Mouse (Mus musculus) liver, embryonic 16.5 days (tissue): Measurements from ENCODE around the gene Sez6. TPM values are rescaled to one million over a fixed set of nuclear protein-coding genes. Genes with fewer than 3 reads are reported as not detected.

Experiments
- ATAC-seq: fragments of 200-750 bp; cut with Nextera tagmentation; 2 replicates; pipeline ENCODE4 v1.8.0; 2017; ENCODE audit warnings: low read depth, mild to moderate bottlenecking, moderate number of reproducible peaks, moderate library complexity
- H3K27ac ChIP-seq: fragments of 300-500 bp; sonication (generic); 2 replicates; pipeline ENCODE4 v1.5.1; 2014; ENCODE audit warnings: mild to moderate bottlenecking, low read length
- H3K27me3 ChIP-seq: fragments of 300-500 bp; sonication (generic); 2 replicates; pipeline ENCODE4 v1.6.1; 2014; ENCODE audit warnings: low read depth, low read length, mixed read lengths; ENCODE audit not compliant: control insufficient read depth, insufficient read depth
- H3K36me3 ChIP-seq: fragments of 300-500 bp; sonication (generic); 2 replicates; pipeline ENCODE4 v1.6.1; 2014; ENCODE audit warnings: mild to moderate bottlenecking; ENCODE audit not compliant: control insufficient read depth, insufficient read depth
- H3K4me1 ChIP-seq: fragments of 300-500 bp; sonication (generic); 2 replicates; pipeline ENCODE4 v1.6.1; 2014; ENCODE audit warnings: low read depth, low read length, mixed read lengths; ENCODE audit not compliant: control insufficient read depth
- H3K4me2 ChIP-seq: fragments of 300-500 bp; sonication (generic); 2 replicates; pipeline ENCODE4 v1.6.1; 2014; ENCODE audit warnings: low read depth, low read length, mixed read lengths
- H3K4me3 ChIP-seq: fragments of 300-500 bp; sonication (generic); 2 replicates; pipeline ENCODE4 v1.5.1; 2014; ENCODE audit warnings: low read depth, mild to moderate bottlenecking, low read length
- H3K9ac ChIP-seq: fragments of 300-500 bp; sonication (generic); 2 replicates; pipeline ENCODE4 v1.6.1; 2014; ENCODE audit warnings: low read depth, low read length
- H3K9me3 ChIP-seq: fragments of 300-500 bp; sonication (generic); replicated peaks from 2 replicates; pipeline ENCODE4 v1.6.1; 2016; ENCODE audit warnings: low read length; ENCODE audit not compliant: control insufficient read depth
- WGBS: fragments of 180-500 bp; shearing (Covaris S2); extraction: QIAGEN DNeasy Blood & Tissue Kit; methylation state at CpG from one replicate; pipeline ENCODE4 v1.1.7; 2014; ENCODE audit not compliant: insufficient replicate concordance; 5-methylcytosine and 5-hydroxymethylcytosine counted together
- polyA plus RNA-seq: library from polyadenylated mRNA; unstranded; fragments of >200 nt; fragmentation: Nextera tagmentation; extraction: Ambion mirVana; gene quantifications from 2 replicates; pipeline ENCODE4 v1.2.1, GENCODE M21; 2015

Sez6 gene
- polyA plus RNA-seq, 1 experiment from 2014 or later: 0.17 TPM

- H3K4me1 ChIP-seq: peaks cover 21% of the 10 kb centered on the region
- H3K36me3 ChIP-seq: peaks cover 9% of the 10 kb centered on the region
- WGBS: under 1% methylated on average over 13 of the region's 13 CpGs
- peak overlapping the region; percentile 99 for H3K4me3 ChIP-seq
- H3K4me2 ChIP-seq: peak overlapping the region; percentile 84
- no peaks in the 10 kb centered on the region for H3K27me3 ChIP-seq
- H3K9ac ChIP-seq: peak overlapping the region; percentile 99
- H3K9me3 ChIP-seq: no peaks in the 10 kb centered on the region
- ATAC-seq: no peak
- peak overlapping the region; percentile 87 for H3K27ac ChIP-seq
Observed at GRCm38 (mm10) chr11:77984836-77985231, 54.2 kb downstream of the Sez6 start.

DNA sequence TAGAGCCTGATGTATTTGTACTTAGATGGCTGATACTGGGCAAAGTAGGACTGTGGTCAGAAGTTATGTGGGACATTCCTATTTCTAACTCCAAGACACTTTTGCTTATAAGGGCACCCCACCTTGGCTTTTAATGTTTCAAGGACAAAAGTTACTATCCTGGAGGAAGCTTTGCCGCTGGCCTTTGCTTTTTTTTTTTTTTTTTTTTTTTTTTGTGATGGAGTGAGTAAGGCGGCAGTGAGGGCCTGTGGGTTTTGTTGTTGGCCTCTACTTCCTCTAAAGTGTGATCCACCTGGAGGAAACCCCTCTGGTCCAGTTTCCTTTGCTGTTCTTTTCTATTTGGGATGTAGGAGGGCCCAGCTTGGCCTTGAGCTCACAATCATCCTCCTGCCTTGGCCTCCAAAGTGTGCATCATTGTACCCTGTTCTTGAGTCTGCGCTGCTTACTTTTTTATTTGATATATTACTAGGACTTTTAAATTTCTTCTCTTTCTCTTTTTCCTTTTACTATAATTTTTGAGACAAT lies 55.0 kb downstream of the Sez6 start:
- peaks cover 9% of the 10 kb centered on the region for H3K36me3 ChIP-seq
- WGBS: 74% methylated on average over 3 of the region's 3 CpGs
- peak overlapping the region; percentile 99 for H3K4me3 ChIP-seq
- ATAC-seq: no peak
- H3K9ac ChIP-seq: peak overlapping the region; percentile 99
- no peaks in the 10 kb centered on the region for H3K9me3 ChIP-seq
- no peaks in the 10 kb centered on the region for H3K27me3 ChIP-seq
- peaks cover 19% of the 10 kb centered on the region for H3K4me1 ChIP-seq
- H3K4me2 ChIP-seq: peak overlapping the region; percentile 84
- no peak overlapping the region for H3K27ac ChIP-seq

GRCm38 (mm10) chr11:77989071-77989690 lies 58.6 kb downstream of the Sez6 start:
- Histone ChIP-seq H3K9me3 (no peaks in the 10 kb centered on the region), H3K4me3 (no peak overlapping the region), H3K27ac (no peak overlapping the region), H3K4me1 (peaks cover 11% of the 10 kb centered on the region), H3K4me2 (no peak overlapping the region), H3K27me3 (no peaks in the 10 kb centered on the region), H3K9ac (no peak overlapping the region), H3K36me3 (peaks cover 12% of the 10 kb centered on the region)
- WGBS: 83% methylated on average over 13 of the region's 13 CpGs
- ATAC-seq: no peak

GRCm38 (mm10) chr11:77995556-77995955 lies 65.0 kb downstream of the Sez6 start:
- Histone ChIP-seq H3K36me3 (peaks cover 7% of the 10 kb centered on the region; the same call in 1 of the 2 replicates), H3K27me3 (no peaks in the 10 kb centered on the region), H3K4me1 (no peaks in the 10 kb centered on the region), H3K4me3 (no peak overlapping the region), H3K9ac (no peak overlapping the region), H3K9me3 (no peaks in the 10 kb centered on the region), H3K4me2 (no peak overlapping the region), H3K27ac (no peak overlapping the region)
- 74% methylated on average over 1 of the region's 1 CpGs for WGBS
- ATAC-seq: no peak

DNA sequence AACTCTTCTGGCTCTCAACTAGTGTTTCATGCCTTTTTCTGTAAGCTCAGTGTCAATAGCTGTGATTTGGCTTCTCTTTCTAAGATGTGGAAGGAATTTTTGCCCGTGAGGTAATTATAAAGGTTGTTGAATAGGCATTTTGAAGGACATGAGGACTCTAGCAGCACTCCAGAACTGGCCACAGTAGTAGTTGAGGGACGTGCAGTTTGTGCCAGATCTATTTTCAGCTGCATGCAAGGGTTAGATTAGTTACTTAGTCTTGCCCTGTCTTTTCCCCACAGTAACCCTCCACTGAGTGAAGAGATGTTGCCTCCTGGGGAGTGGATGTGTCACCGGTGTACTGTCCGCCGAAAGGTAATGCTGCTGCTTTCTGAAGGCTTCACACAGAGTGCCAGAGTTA lies 75.8 kb downstream of the Sez6 start:
- no peak for ATAC-seq
- Histone ChIP-seq H3K9ac (no peak overlapping the region), H3K9me3 (no peaks in the 10 kb centered on the region), H3K4me2 (no peak overlapping the region), H3K4me3 (no peak overlapping the region), H3K36me3 (peaks cover 37% of the 10 kb centered on the region), H3K27me3 (no peaks in the 10 kb centered on the region), H3K4me1 (no peaks in the 10 kb centered on the region), H3K27ac (no peak overlapping the region)
- WGBS: 83% methylated on average over 5 of the region's 5 CpGs

GRCm38 (mm10) chr11:78019676-78020075 lies 89.1 kb downstream of the Sez6 start:
- 16% methylated on average over 4 of the region's 4 CpGs for WGBS
- H3K9ac ChIP-seq: no peak overlapping the region
- ATAC-seq: no peak
- no peaks in the 10 kb centered on the region for H3K4me1 ChIP-seq
- no peaks in the 10 kb centered on the region for H3K9me3 ChIP-seq
- H3K4me3 ChIP-seq: no peak overlapping the region
- no peaks in the 10 kb centered on the region for H3K27me3 ChIP-seq
- H3K36me3 ChIP-seq: peaks cover 75% of the 10 kb centered on the region
- no peak overlapping the region for H3K27ac ChIP-seq
- no peak overlapping the region for H3K4me2 ChIP-seq

GRCm38 (mm10) chr11:78023607-78024006 lies 93.0 kb downstream of the Sez6 start:
- no peaks in the 10 kb centered on the region for H3K27me3 ChIP-seq
- H3K27ac ChIP-seq: no peak overlapping the region
- H3K9ac ChIP-seq: no peak overlapping the region
- H3K4me2 ChIP-seq: no peak overlapping the region
- H3K4me1 ChIP-seq: no peaks in the 10 kb centered on the region
- H3K4me3 ChIP-seq: no peak overlapping the region
- 71% methylated on average over 8 of the region's 8 CpGs for WGBS
- no peak for ATAC-seq
- H3K9me3 ChIP-seq: no peaks in the 10 kb centered on the region
- H3K36me3 ChIP-seq: peaks cover 66% of the 10 kb centered on the region

Other genes with a start within 250 kb of the Sez6 start
- 1.4 TPM in 2 replicates for gene Nufip2, start 244.6 kb upstream of the Sez6 start, polyA plus RNA-seq
- gene Cryba1, start 205.5 kb upstream of the Sez6 start, polyA plus RNA-seq: not detected in 2 replicates
- gene Myo18a, start 167.6 kb upstream of the Sez6 start, polyA plus RNA-seq: 15.4 and 16.0 TPM in 2 replicates
- gene Gm10277, start 143.1 kb upstream of the Sez6 start, polyA plus RNA-seq: 0.51 and 0.81 TPM in 2 replicates
- gene Pipox, start 36.7 kb upstream of the Sez6 start, polyA plus RNA-seq: 32.7 and 43.8 TPM in 2 replicates
- 5.3 and 5.7 TPM in 2 replicates for gene Phf12, start 52.0 kb downstream of the Sez6 start, polyA plus RNA-seq
- gene Dhrs13, start 101.5 kb downstream of the Sez6 start, polyA plus RNA-seq: 10.8 and 11.3 TPM in 2 replicates
- gene Flot2, start 107.1 kb downstream of the Sez6 start, polyA plus RNA-seq: 24.5 and 25.1 TPM in 2 replicates
- gene Eral1, start 149.6 kb downstream of the Sez6 start, polyA plus RNA-seq: 12.4 and 12.7 TPM in 2 replicates
- 3.4 and 4.9 TPM in 2 replicates for gene Fam222b, start 163.9 kb downstream of the Sez6 start, polyA plus RNA-seq
- 25.4 and 28.6 TPM in 2 replicates for gene Traf4, start 234.8 kb downstream of the Sez6 start, polyA plus RNA-seq
- 10.2 and 10.4 TPM in 2 replicates for gene Nek8, start 245.9 kb downstream of the Sez6 start, polyA plus RNA-seq
- 39.9 and 40.3 TPM in 2 replicates for gene Tlcd1, start 245.9 kb downstream of the Sez6 start, polyA plus RNA-seq